Comparison of ENCODE assay signal across 8 mouse cellular contexts in the genomic region with DNA sequence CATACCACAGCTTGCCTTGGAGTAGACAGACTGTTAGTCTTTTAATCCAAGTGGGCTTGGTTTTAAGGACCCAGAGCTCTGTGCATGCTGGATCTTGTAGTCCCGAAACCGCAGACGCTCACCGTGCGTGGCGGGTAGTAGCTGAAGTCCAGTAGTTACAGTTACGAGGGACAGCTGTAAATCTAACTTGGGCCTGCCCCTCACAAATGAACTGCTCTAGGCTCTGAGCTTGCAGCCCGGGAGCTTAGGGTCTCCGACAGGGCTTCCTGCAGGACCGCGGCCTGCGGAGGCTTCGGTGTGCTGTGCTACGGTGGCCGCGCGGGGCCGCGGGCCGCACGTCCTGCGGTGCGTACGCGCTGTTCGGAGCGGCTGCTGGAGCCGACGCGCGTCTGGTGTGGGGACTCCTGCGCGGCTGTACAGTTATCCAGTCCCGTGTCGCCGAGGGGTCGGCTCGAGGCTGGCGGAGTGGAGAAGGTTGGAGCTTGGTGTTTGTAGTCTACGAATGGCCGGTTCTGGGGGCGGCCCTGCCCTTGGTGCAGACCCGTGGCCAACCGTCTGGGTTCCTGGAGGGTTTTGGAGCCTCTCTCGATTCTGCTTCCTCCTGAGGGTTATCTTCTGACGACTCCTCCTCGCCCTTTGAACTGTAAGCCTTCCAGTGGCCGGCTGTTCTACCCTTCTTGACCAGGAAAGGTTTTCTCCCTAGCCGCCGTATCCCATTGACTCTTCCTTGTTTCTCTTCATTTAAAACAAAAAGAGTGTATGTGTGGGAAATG. TPM values are rescaled to one million over a fixed set of nuclear protein-coding genes. Genes with fewer than 3 reads are reported as not detected.
DNase-seq lines count a peak whose midpoint lies in the region; ATAC-seq and TF ChIP-seq lines count a peak whose summit lies in the region.

A gene (plus strand): TSS at position 125 of the 773 bp plus-strand sequence.

- TF ChIP-seq CTCF in thymus, adult 2 months (IDR thresholded peaks at IDR 0.05; ENCODE audit: borderline replicate concordance, control insufficient read depth, extremely low read depth, insufficient read depth, low read length, poor library complexity): 0 out of 2 replicates have a peak, but pooled peaks have one; percentile 33

- peak within 1 kb of the TSS; percentile 97 for H3K27ac ChIP-seq in hindbrain, embryonic 10.5 days
- peak within 1 kb of the TSS; percentile 93 for H3K27ac ChIP-seq in lung, embryonic 16.5 days (ENCODE audit: low read length)
- no peak within 1 kb of the TSS for H3K27ac ChIP-seq in thymus, adult 2 months (ENCODE audit: control insufficient read depth, insufficient read depth, low read length)

- H3K36me3 ChIP-seq in hindbrain, embryonic 10.5 days: no peaks in the 10 kb centered on the region
- no peaks in the 10 kb centered on the region for H3K36me3 ChIP-seq in lung, embryonic 16.5 days (ENCODE audit: control insufficient read depth, insufficient read depth, low read length)
- no peaks in the 10 kb centered on the region for H3K36me3 ChIP-seq in thymus, adult 2 months (ENCODE audit: control insufficient read depth, insufficient read depth, low read length)

- peak; percentile 42; the same call in 1 of the 2 replicates for TF ChIP-seq POLR2A in thymus, adult 2 months (IDR thresholded peaks at IDR 0.05; ENCODE audit: control insufficient read depth, extremely low read depth, insufficient read depth, low read length, poor library complexity)

- peaks cover 16% of the 10 kb centered on the region; the same call in 1 of the 2 replicates for H3K4me1 ChIP-seq in hindbrain, embryonic 10.5 days (replicated peaks)
- 0 out of 2 replicates have a peak, but pooled peaks cover 6% of the 10 kb centered on the region for H3K4me1 ChIP-seq in lung, embryonic 16.5 days (replicated peaks; ENCODE audit: control insufficient read depth, insufficient read depth, low read length)
- H3K4me1 ChIP-seq in thymus, adult 2 months (replicated peaks; ENCODE audit: control insufficient read depth, insufficient read depth, low read length): no peaks in the 10 kb centered on the region

- H3K4me2 ChIP-seq in lung, embryonic 16.5 days (ENCODE audit: low read depth, low read length): peak within 1 kb of the TSS; percentile 76

- H3K9ac ChIP-seq in lung, embryonic 16.5 days (ENCODE audit: low read length): peak within 1 kb of the TSS; percentile 94

- peak; percentile 88 for DNase-seq in NIH3T3 (ENCODE audit: low read depth)
- peak; percentile 86 for DNase-seq in cerebellum, adult 9-11 months
- peak; percentile 70 to 84 for DNase-seq in frontal cortex, adult 2 months (ENCODE audit: extremely low spot score in 1 of 2, low spot score in 1 of 2)
- DNase-seq in hindbrain, embryonic 10.5 days (ENCODE audit: low spot score): peak; percentile 88
- DNase-seq in layer of hippocampus, adult 9-11 months: peak; percentile 85
- DNase-seq in ovary, adult 18-20 months (ENCODE audit: low spot score): peak; percentile 68
- DNase-seq in thymus, adult 2 months: peak; percentile 59

- H3K9me3 ChIP-seq in hindbrain, embryonic 10.5 days: no peaks in the 10 kb centered on the region
- no peaks in the 10 kb centered on the region for H3K9me3 ChIP-seq in lung, embryonic 16.5 days (ENCODE audit: control insufficient read depth, low read length)

- ATAC-seq in lung, embryonic 16.5 days (ENCODE audit: low read depth): peak; percentile 97

- WGBS in hindbrain, embryonic 10.5 days: under 1% methylated on average over 50 of the region's 50 CpGs
- under 1% methylated on average over 50 of the region's 50 CpGs for WGBS in lung, embryonic 16.5 days
- WGBS in thymus, adult 2 months: under 1% methylated on average over 50 of the region's 50 CpGs

- no peaks in the 10 kb centered on the region for H3K27me3 ChIP-seq in hindbrain, embryonic 10.5 days (ENCODE audit: insufficient read depth, poor library complexity, severe bottlenecking)
- H3K27me3 ChIP-seq in lung, embryonic 16.5 days (ENCODE audit: control insufficient read depth, insufficient read depth, low read depth, low read length): no peaks in the 10 kb centered on the region
- H3K27me3 ChIP-seq in thymus, adult 2 months (ENCODE audit: control insufficient read depth, insufficient read depth, low read length): 0 out of 2 replicates have a peak, but pooled peaks cover 3% of the 10 kb centered on the region

- peak within 1 kb of the TSS; percentile 81 for H3K4me3 ChIP-seq in hindbrain, embryonic 10.5 days
- H3K4me3 ChIP-seq in lung, embryonic 16.5 days (ENCODE audit: low read length): peak within 1 kb of the TSS; percentile 86
- peak within 1 kb of the TSS; percentile 83 for H3K4me3 ChIP-seq in thymus, adult 2 months (ENCODE audit: control insufficient read depth, insufficient read depth, low read length)

RNA-seq across cellular contexts. Expression of the gene that starts here (rescaled TPM):
- 27.6 and 29.1 TPM in 2 replicates for polyA plus RNA-seq in frontal cortex, adult 2 months (2012; rRNA removed)
- 11.8 and 13.0 TPM in 2 replicates for polyA plus RNA-seq in hindbrain, embryonic 10.5 days (2016; fragmentation: Nextera tagmentation; extraction: Ambion mirVana)
- polyA plus RNA-seq in lung, embryonic 16.5 days (2015; fragmentation: Nextera tagmentation; extraction: Ambion mirVana): 13.5 and 14.7 TPM in 2 replicates
- polyA plus RNA-seq in thymus, adult 2 months (2012; rRNA removed): 0.80 and 0.83 TPM in 2 replicates

Comparison
In these comparisons a context has a peak if more than half of its experiments do, and no peak if none do; other contexts are left out.
1. Peak in DNase-seq and H3K4me3 ChIP-seq in thymus, adult 2 months; RNA of the gene not detected or under 1 TPM.